Mouse (Mus musculus): ENCODE data around the gene Slc38a5.

DNA sequence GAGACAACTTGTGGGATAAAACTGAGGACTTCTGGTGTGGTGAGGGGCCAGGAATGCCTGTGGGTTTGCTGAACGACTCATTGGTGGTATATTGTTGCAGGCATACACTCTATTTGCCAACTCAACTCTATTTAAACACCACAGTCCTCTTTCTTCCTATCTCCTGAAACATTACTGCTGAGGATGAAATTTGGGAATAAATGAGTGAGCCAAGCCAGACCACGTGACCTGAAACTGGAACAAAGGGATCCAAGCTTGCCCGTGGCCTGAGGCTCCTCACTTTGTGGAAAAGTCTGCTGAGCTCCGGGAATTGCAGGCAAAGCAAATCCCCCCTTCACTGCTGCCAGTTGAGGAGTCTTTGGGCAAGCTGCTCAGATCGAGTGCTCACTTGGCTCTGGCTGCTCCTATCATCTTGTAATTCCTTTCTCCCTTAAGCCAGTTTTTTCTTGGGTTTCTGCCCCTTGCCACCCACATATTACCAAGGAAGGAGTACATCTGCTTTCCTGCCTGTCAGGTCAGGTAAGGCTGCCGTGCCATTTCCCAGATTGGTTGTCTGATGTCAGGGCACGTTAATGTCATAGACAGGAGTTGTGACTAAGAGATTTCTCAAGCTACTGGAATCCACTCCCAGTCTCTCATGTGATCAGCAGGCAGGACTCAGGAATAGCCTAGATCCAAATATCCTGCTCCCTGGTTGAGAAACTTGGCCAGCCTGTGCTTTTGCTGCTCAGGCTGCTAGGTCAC, 48.1 kb upstream of the Slc38a5 start:
- TF ChIP-seq CTCF (IDR thresholded peaks at IDR 0.05; ENCODE audit: extremely low read depth, insufficient read depth, insufficient read length, insufficient replicate concordance), result no peak
- no peak for TF ChIP-seq POLR2A (IDR thresholded peaks at IDR 0.05; ENCODE audit: low read depth, low read length)
